10 mouse cellular contexts compared by ENCODE assay signal in genomic region chr11:99243200-99243819, GRCm38 (mm10). TPM values are rescaled to one million over a fixed set of nuclear protein-coding genes. Genes with fewer than 3 reads are reported as not detected.
A peak's percentile ranks its signal among the peaks of the same experiment; 100 is the strongest.
DNase-seq lines count a peak whose midpoint lies in the region; ATAC-seq and TF ChIP-seq lines count a peak whose summit lies in the region.
"Had no signal": no experiment of that assay in that cellular context is flagged by ENCODE, and none has a peak within 500 bp of the region (broad histone marks: within the 10 kb centered on the region; RNA-seq: fewer than 3 reads in every experiment).

No protein-coding gene starts in this region.

- no peak overlapping the region for H3K27ac ChIP-seq in heart, embryonic 11.5 days (ENCODE audit: low read depth, low read length)
- H3K27ac ChIP-seq in ES-E14 (ENCODE audit: insufficient read depth, low read depth, low read length, poor library complexity, severe bottlenecking), result no peak overlapping the region
- 0 out of 2 replicates have a peak overlapping the region, but pooled peaks have one; percentile 35 for H3K27ac ChIP-seq in hindbrain, embryonic 10.5 days
- H3K27ac ChIP-seq in liver, postnatal 0 days (ENCODE audit: low read depth), result no peak overlapping the region

- H3K36me3 ChIP-seq in heart, embryonic 11.5 days (ENCODE audit: control insufficient read depth, insufficient read depth, low read length), result no peaks in the 10 kb centered on the region
- H3K36me3 ChIP-seq in ES-E14 (ENCODE audit: control insufficient read depth, insufficient read depth, low read length, poor library complexity, severe bottlenecking), result no peaks in the 10 kb centered on the region
- H3K36me3 ChIP-seq in hindbrain, embryonic 10.5 days, result no peaks in the 10 kb centered on the region
- H3K36me3 ChIP-seq in liver, postnatal 0 days (replicated peaks; ENCODE audit: insufficient read depth, low read length), result no peaks in the 10 kb centered on the region

- H3K27me3 ChIP-seq in heart, embryonic 11.5 days (ENCODE audit: control insufficient read depth, insufficient read depth, low read length), result no peaks in the 10 kb centered on the region
- no peaks in the 10 kb centered on the region for H3K27me3 ChIP-seq in hindbrain, embryonic 10.5 days (ENCODE audit: insufficient read depth, poor library complexity, severe bottlenecking)
- H3K27me3 ChIP-seq in liver, postnatal 0 days (ENCODE audit: insufficient read depth, low read length), result no peaks in the 10 kb centered on the region

- H3K4me2 ChIP-seq in heart, embryonic 11.5 days, result peak overlapping the region; percentile 71
- peak overlapping the region; percentile 66 for H3K4me2 ChIP-seq in liver, postnatal 0 days (ENCODE audit: low read depth, low read length)

- in situ Hi-C loops in ES-E14 (cut with MboI; ENCODE audit: low sequenced_read_pairs in 2 of 2, unreplicated experiment in 2 of 2), result no loop called here

- no peaks in the 10 kb centered on the region for H3K9me3 ChIP-seq in heart, embryonic 11.5 days (replicated peaks; ENCODE audit: control insufficient read depth, low read length)
- no peaks in the 10 kb centered on the region for H3K9me3 ChIP-seq in ES-E14 (ENCODE audit: control insufficient read depth, insufficient read depth, low read depth, low read length)
- no peaks in the 10 kb centered on the region for H3K9me3 ChIP-seq in hindbrain, embryonic 10.5 days
- H3K9me3 ChIP-seq in liver, postnatal 0 days (ENCODE audit: low read length), result no peaks in the 10 kb centered on the region

- peaks cover 3% of the 10 kb centered on the region; the same call in 1 of the 2 replicates for H3K4me1 ChIP-seq in heart, embryonic 11.5 days (ENCODE audit: control insufficient read depth, insufficient read depth, low read length)
- H3K4me1 ChIP-seq in ES-E14 (ENCODE audit: control insufficient read depth in 2 of 2, insufficient read depth in 2 of 2, low read length in 2 of 2, poor library complexity in 1 of 2), result peaks cover 0 to 11% of the 10 kb centered on the region in 2 experiments; a peak in 1 of 4 replicates
- peaks cover 11% of the 10 kb centered on the region for H3K4me1 ChIP-seq in hindbrain, embryonic 10.5 days (replicated peaks)
- peaks cover 7% of the 10 kb centered on the region for H3K4me1 ChIP-seq in liver, postnatal 0 days (ENCODE audit: insufficient read depth)

- TF ChIP-seq EP300 in liver, postnatal 0 days (IDR thresholded peaks at IDR 0.05; ENCODE audit: low read depth), result no peak

- peak overlapping the region; percentile 54 for H3K9ac ChIP-seq in heart, embryonic 11.5 days (ENCODE audit: low read depth, low read length)
- H3K9ac ChIP-seq in ES-E14 (ENCODE audit: insufficient read depth, low read depth, low read length, poor library complexity, severe bottlenecking), result no peak overlapping the region
- peak overlapping the region; percentile 37; the same call in 1 of the 2 replicates for H3K9ac ChIP-seq in liver, postnatal 0 days (replicated peaks)

- WGBS in heart, embryonic 11.5 days (ENCODE audit: insufficient replicate concordance), result 70% methylated on average over 3 of the region's 3 CpGs
- 76% methylated on average over 3 of the region's 3 CpGs for WGBS in hindbrain, embryonic 10.5 days
- WGBS in liver, postnatal 0 days (ENCODE audit: insufficient replicate concordance), result 59% methylated on average over 3 of the region's 3 CpGs

- peak overlapping the region; percentile 33 for H3K4me3 ChIP-seq in heart, embryonic 11.5 days (ENCODE audit: low read depth, low read length)
- peak overlapping the region in 1 of 2 experiments; percentile 10; a peak in 1 of 4 replicates for H3K4me3 ChIP-seq in ES-E14 (ENCODE audit: insufficient read depth in 1 of 2, low read depth in 1 of 2, low read length in 2 of 2, poor library complexity in 1 of 2, severe bottlenecking in 1 of 2)
- peak overlapping the region; percentile 41 for H3K4me3 ChIP-seq in hindbrain, embryonic 10.5 days
- H3K4me3 ChIP-seq in liver, postnatal 0 days (ENCODE audit: low read depth, low read length), result peak overlapping the region; percentile 30

- no peak for DNase-seq in heart, postnatal 10 days
- DNase-seq in ES-E14 (ENCODE audit: low read depth, low spot score), result no peak
- no peak for DNase-seq in hindbrain, embryonic 10.5 days (ENCODE audit: low spot score)
- DNase-seq in liver, postnatal 0 days, result no peak
- DNase-seq in left cerebral cortex, adult 9 months (ENCODE audit: low spot score in 2 of 2), result no peak
- no peak for DNase-seq in adrenal gland, adult (ENCODE audit: inconsistent age in 2 of 2, low spot score in 1 of 2)
- DNase-seq in gastrocnemius, adult 18-20 months (ENCODE audit: low spot score), result no peak

- no peak for ATAC-seq in heart, embryonic 11.5 days (replicated peaks; ENCODE audit: insufficient number of reproducible peaks, low FRiP score, low TSS enrichment)
- ATAC-seq in liver, postnatal 0 days, result no peak

- intact Hi-C loops in heart, postnatal 10 days (cut with DNase I), result loop anchor here (1.0 kb wide), 1 partner anchor 36 kb away; no protein-coding TSS in a partner anchor

- TF ChIP-seq CTCF in liver, postnatal 0 days (IDR thresholded peaks at IDR 0.05; ENCODE audit: low read depth), result no peak

TF ChIP-seq in ES-E14, 5 proteins besides CTCF, POLR2A, EP300 and RAD21:
- TF ChIP-seq ZNF384 (IDR thresholded peaks at IDR 0.05; ENCODE audit: low read depth, low read length), result peak; percentile 91
- no peak for TF ChIP-seq MAFK (IDR thresholded peaks at IDR 0.05; ENCODE audit: insufficient read depth, low read depth, low read length)

RNA-seq across cellular contexts. Expression of gene Krt222, which starts 0.6 kb away (rescaled TPM):
- polyA plus RNA-seq in heart, embryonic 11.5 days (2014; fragmentation: Nextera tagmentation; extraction: Ambion mirVana), result 1.2 TPM in 2 replicates
- 10 to 100 TPM; 12.6 to 18.9 TPM for total RNA-seq in heart, postnatal 10 days (2021)
- total RNA-seq in ES-E14 (2012; rRNA removed), result 0.11 and 0.22 TPM in 2 replicates
- 0.15 and 0.59 TPM in 2 replicates for polyA plus RNA-seq in hindbrain, embryonic 10.5 days (2016; fragmentation: Nextera tagmentation; extraction: Ambion mirVana)
- polyA plus RNA-seq in liver, postnatal 0 days (2015; fragmentation: Nextera tagmentation; extraction: Ambion mirVana), result 0.39 and 0.55 TPM in 2 replicates
- 1 to 10 TPM; 2.4 TPM for total RNA-seq in gastrocnemius, adult 18-20 months (2021)
- polyA plus RNA-seq: C2C12 had no signal

RNA-seq across cellular contexts. Expression of gene Smarce1, which starts 12.5 kb away (rescaled TPM):
- 125 and 130 TPM in 2 replicates for polyA plus RNA-seq in heart, embryonic 11.5 days (2014; fragmentation: Nextera tagmentation; extraction: Ambion mirVana)
- total RNA-seq in heart, postnatal 10 days (2021), result 10 to 100 TPM; 68.3 to 76.9 TPM
- 85.4 and 130 TPM in 2 replicates for total RNA-seq in ES-E14 (2012; rRNA removed)
- 289 and 317 TPM in 2 replicates for polyA plus RNA-seq in hindbrain, embryonic 10.5 days (2016; fragmentation: Nextera tagmentation; extraction: Ambion mirVana)
- 57.4 and 61.0 TPM in 2 replicates for polyA plus RNA-seq in liver, postnatal 0 days (2015; fragmentation: Nextera tagmentation; extraction: Ambion mirVana)
- total RNA-seq in gastrocnemius, adult 18-20 months (2021), result 10 to 100 TPM; 28.0 to 33.2 TPM

RNA-seq across cellular contexts. Expression of gene Krt24, which starts 41.8 kb away (rescaled TPM):
- polyA plus RNA-seq in heart, embryonic 11.5 days (2014; fragmentation: Nextera tagmentation; extraction: Ambion mirVana), result not detected in 2 replicates
- not detected for total RNA-seq in heart, postnatal 10 days (2021)
- total RNA-seq in ES-E14 (2012; rRNA removed), result not detected in 2 replicates
- not detected in 2 replicates for polyA plus RNA-seq in hindbrain, embryonic 10.5 days (2016; fragmentation: Nextera tagmentation; extraction: Ambion mirVana)
- polyA plus RNA-seq in liver, postnatal 0 days (2015; fragmentation: Nextera tagmentation; extraction: Ambion mirVana), result not detected in 2 replicates
- not detected for total RNA-seq in gastrocnemius, adult 18-20 months (2021)
- total RNA-seq: gastrocnemius, postnatal 14 days had no signal
- polyA plus RNA-seq: C2C12 had no signal
